Mouse (Mus musculus) subcutaneous adipose tissue, adult 2 months (tissue): Measurements from ENCODE around the gene Smoc1. TPM values are rescaled to one million over a fixed set of nuclear protein-coding genes. Genes with fewer than 3 reads are reported as not detected.

Experiments
- polyA plus RNA-seq: library from polyadenylated mRNA; depleted of rRNA; stranded (reverse); fragments of >200 nt; gene quantifications from 2 replicates; pipeline ENCODE4 v1.2.3, GENCODE M21; 2012; ENCODE audit warnings: low replicate concordance; rRNA removed

The Smoc1 gene
- polyA plus RNA-seq: 68.6 and 145 TPM in 2 replicates

GRCm38 (mm10) chr12:81026277-81026994, at the start of gene Smoc1:
TSS of gene Smoc1 (plus strand) at chr12:81026808.

Other genes with a start within 250 kb of the Smoc1 start
- 28.4 and 48.1 TPM in 2 replicates for gene Susd6, start 236.3 kb upstream of the Smoc1 start, polyA plus RNA-seq
- 305 and 392 TPM in 2 replicates for gene Srsf5, start 81.3 kb upstream of the Smoc1 start, polyA plus RNA-seq
- 0.22 TPM in 1 of 2 replicates, not detected in the other for gene Slc10a1, start 58.1 kb upstream of the Smoc1 start, polyA plus RNA-seq